Mouse (Mus musculus) layer of hippocampus, adult 2 months (tissue): ENCODE measurements around the gene Olfr1414. TPM values are rescaled to one million over a fixed set of nuclear protein-coding genes. Genes with fewer than 3 reads are reported as not detected.

Experiments
- DNase-seq, 2 experiments: peaks; one replicate each; pipeline ENCODE4 v3.0.0; 2022; ENCODE audit warnings: low spot score in 2 of 2
- H3K27ac ChIP-seq: fragments of 200-600 bp; 2 replicates; pipeline ENCODE4 v1.8.1; 2022
- H3K4me3 ChIP-seq: fragments of 200-600 bp; 2 replicates; pipeline ENCODE4 v1.8.1; 2022; ENCODE audit warnings: mild to moderate bottlenecking
- CTCF ChIP-seq: fragments of 200-600 bp; conservative IDR thresholded peaks from 2 replicates; pipeline ENCODE4 v1.8.1; 2022; ENCODE audit warnings: antibody characterized with exemption, mild to moderate bottlenecking, moderate library complexity
- microRNA-seq, 2 experiments: library from miRNA; unstranded; fragments of <30 nt; microRNA quantifications; one replicate each; pipeline ENCODE4 v1.2.0; 2021
- total RNA-seq, 2 experiments: library from RNA; stranded (reverse); gene quantifications; 2 replicates each; pipeline ENCODE4 v1.2.3; 2021

Gene Olfr1414
- total RNA-seq, 2 experiments from 2014 or later = not detected

DNA sequence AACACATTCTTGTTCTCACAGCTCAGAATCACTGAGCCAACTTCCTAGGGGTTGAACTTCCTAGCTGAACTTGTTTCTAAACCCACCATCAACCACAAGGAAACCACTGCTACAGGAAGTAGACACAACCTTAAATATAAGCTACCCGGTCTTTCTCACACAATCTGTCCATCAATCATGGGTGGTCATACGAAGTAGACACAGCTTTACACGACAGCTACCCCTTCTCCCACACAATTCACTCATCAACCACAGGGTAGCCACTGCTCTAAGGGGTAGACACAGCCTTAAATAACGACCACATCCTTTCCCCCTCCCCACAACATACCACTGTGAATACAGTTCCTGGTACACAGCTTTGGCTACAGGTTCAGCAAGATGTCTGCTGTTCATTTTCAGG, 49.6 kb downstream of the Olfr1414 start:
- no peak for DNase-seq
- Histone ChIP-seq H3K4me3 (no peak overlapping the region), H3K27ac (no peak overlapping the region)
- TF ChIP-seq CTCF = no peak

DNA sequence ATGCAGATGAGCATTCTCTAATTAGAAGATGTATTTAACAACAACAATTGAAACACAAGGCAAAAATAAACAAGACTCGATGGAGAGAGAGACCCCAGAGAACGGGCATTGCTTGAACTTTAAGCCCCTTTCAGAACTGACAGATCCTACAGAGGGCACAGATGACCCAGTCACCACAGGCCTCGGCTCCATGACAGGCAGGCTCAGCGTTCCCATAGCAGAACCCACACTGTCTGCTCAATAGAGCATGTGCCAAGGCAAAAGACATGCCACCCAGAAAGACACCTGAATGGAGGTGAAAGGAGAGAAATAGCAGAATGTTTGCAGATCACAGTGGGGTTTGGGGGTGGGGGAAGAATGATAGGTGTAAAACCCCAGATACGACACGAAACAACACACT, 60.0 kb downstream of the Olfr1414 start:
- H3K27ac ChIP-seq = no peak overlapping the region
- H3K4me3 ChIP-seq = no peak overlapping the region
- DNase-seq = no peak
- TF ChIP-seq CTCF = no peak

DNA sequence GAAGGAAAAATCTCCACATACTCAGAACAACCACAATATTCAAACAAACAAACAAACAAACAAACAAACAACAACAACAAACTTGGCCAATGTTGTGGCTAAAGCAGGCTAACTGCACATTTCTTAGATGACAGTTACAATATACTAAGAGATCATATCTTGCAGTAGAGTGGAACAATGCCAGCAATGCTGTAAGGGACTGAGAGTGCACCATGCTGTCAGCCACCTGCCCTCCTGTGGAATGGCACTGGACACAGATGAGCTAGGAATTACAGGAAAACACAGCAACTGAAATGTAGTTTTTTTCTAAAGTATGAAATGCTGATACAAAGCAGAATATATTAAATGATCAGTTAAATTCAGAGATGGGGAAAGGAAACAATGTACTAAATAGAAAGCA, 60.7 kb downstream of the Olfr1414 start:
- Histone ChIP-seq H3K4me3 (no peak overlapping the region), H3K27ac (no peak overlapping the region)
- DNase-seq = no peak
- no peak for TF ChIP-seq CTCF

Small RNAs within 50 kb of the gene (microRNA-seq; reads per million reads assigned to microRNA genes)
- gene Mir6900 = 8.1 to 9.9 reads per million in 2 experiments

Other genes with a start within 250 kb of the Olfr1414 start
- 100 to 1,000 TPM; 275 to 279 TPM for gene Ndufa10, start 44.8 kb downstream of the Olfr1414 start, total RNA-seq
- gene Olfr1416, start 33.5 kb downstream of the Olfr1414 start, total RNA-seq = not detected
- not detected for gene Olfr1415, start 22.6 kb downstream of the Olfr1414 start, total RNA-seq
- gene Olfr1413, start 52.7 kb upstream of the Olfr1414 start, total RNA-seq = not detected
- gene Olfr1412, start 67.1 kb upstream of the Olfr1414 start, total RNA-seq = not detected
- not detected for gene Olfr1411, start 75.8 kb upstream of the Olfr1414 start, total RNA-seq
- gene Olfr1410, start 87.1 kb upstream of the Olfr1414 start, total RNA-seq = not detected
- under 1 TPM in 1 of 2 experiments, not detected in 1; 0.08 TPM for gene Olfr12, start 99.1 kb upstream of the Olfr1414 start, total RNA-seq
- 100 to 1,000 TPM; 321 to 335 TPM for gene Cops9, start 123.3 kb upstream of the Olfr1414 start, total RNA-seq
- gene Otos, start 130.2 kb upstream of the Olfr1414 start, total RNA-seq = 1 to 10 TPM in 1 of 2 experiments, under 1 TPM in 1; 0.61 to 1.2 TPM